ENCODE assay signal across 7 mouse cellular contexts in the genomic region with DNA sequence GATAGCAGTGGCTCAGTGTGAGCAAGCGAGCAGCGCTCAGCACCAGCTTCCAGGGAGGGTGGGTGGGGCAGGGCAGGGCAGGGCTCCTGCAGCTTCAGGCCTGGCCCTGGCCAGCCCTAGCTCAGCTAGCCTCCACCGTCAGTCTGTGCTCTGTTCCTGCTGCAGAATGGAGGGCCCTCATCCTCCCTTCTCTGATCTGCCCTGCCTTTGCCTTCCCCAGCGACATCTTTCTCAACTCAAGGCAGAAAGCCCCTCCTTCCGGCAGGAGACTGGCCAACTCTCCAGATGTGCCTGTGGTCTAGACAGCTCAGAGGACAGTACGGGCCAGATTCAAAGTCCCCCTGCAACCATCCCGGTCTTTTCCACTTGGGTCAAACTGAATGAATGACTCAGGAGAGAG. TPM values are rescaled to one million over a fixed set of nuclear protein-coding genes. Genes with fewer than 3 reads are reported as not detected.
DNase-seq lines count a peak whose midpoint lies in the region; ATAC-seq and TF ChIP-seq lines count a peak whose summit lies in the region.

No protein-coding gene starts in this region.

- 45% methylated on average over 7 of the region's 7 CpGs for WGBS in hindbrain, postnatal 0 days
- 43% methylated on average over 7 of the region's 7 CpGs for WGBS in hindbrain, embryonic 11.5 days

- peak overlapping the region; percentile 33; the same call in 1 of the 2 replicates for H3K4me2 ChIP-seq in hindbrain, postnatal 0 days (ENCODE audit: low read depth, low read length)
- no peak overlapping the region for H3K4me2 ChIP-seq in hindbrain, embryonic 11.5 days (replicated peaks; ENCODE audit: low read depth, low read length)

- no peaks in the 10 kb centered on the region for H3K9me3 ChIP-seq in hindbrain, postnatal 0 days (ENCODE audit: low read length)
- no peaks in the 10 kb centered on the region for H3K9me3 ChIP-seq in hindbrain, embryonic 11.5 days (ENCODE audit: control insufficient read depth, low read length)

- no peak overlapping the region for H3K4me3 ChIP-seq in hindbrain, postnatal 0 days (ENCODE audit: low read length)
- H3K4me3 ChIP-seq in hindbrain, embryonic 11.5 days (ENCODE audit: low read depth, low read length), result no peak overlapping the region

- no peak for TF ChIP-seq CTCF in hindbrain, postnatal 0 days (IDR thresholded peaks at IDR 0.05; ENCODE audit: low read depth)

- no peaks in the 10 kb centered on the region for H3K36me3 ChIP-seq in hindbrain, postnatal 0 days (ENCODE audit: insufficient read depth, low read length)
- no peaks in the 10 kb centered on the region for H3K36me3 ChIP-seq in hindbrain, embryonic 11.5 days (ENCODE audit: control insufficient read depth, insufficient read depth, low read length)

- no peak for ATAC-seq in hindbrain, postnatal 0 days
- ATAC-seq in hindbrain, embryonic 11.5 days (ENCODE audit: low FRiP score), result no peak

- H3K27ac ChIP-seq in hindbrain, postnatal 0 days, result peak overlapping the region; percentile 33; the same call in 1 of the 2 replicates
- H3K27ac ChIP-seq in hindbrain, embryonic 11.5 days (ENCODE audit: low read depth, low read length), result no peak overlapping the region

- no peaks in the 10 kb centered on the region for H3K27me3 ChIP-seq in hindbrain, postnatal 0 days (ENCODE audit: insufficient read depth, low read length)
- no peaks in the 10 kb centered on the region for H3K27me3 ChIP-seq in hindbrain, embryonic 11.5 days (ENCODE audit: control insufficient read depth, insufficient read depth, low read length)

- H3K9ac ChIP-seq in hindbrain, postnatal 0 days (replicated peaks; ENCODE audit: low read length), result no peak overlapping the region
- no peak overlapping the region for H3K9ac ChIP-seq in hindbrain, embryonic 11.5 days (ENCODE audit: low read depth, low read length)

- DNase-seq in hindbrain, postnatal 0 days (ENCODE audit: low spot score), result no peak
- DNase-seq in hindbrain, embryonic 11.5 days (ENCODE audit: low spot score), result no peak
- peak; percentile 36 for DNase-seq in gastrocnemius, adult 18-20 months (ENCODE audit: low spot score)
- DNase-seq in heart, postnatal 25 days (ENCODE audit: low spot score), result peak; percentile 44
- DNase-seq in lung, postnatal 4 days, result peak; percentile 50 to 71
- DNase-seq in thymus, postnatal 36 days, result no peak
- no peak for DNase-seq in layer of hippocampus, adult 18-20 months (ENCODE audit: low spot score in 2 of 2)

- H3K4me1 ChIP-seq in hindbrain, postnatal 0 days (ENCODE audit: insufficient read depth, low read length), result peaks cover 50% of the 10 kb centered on the region
- H3K4me1 ChIP-seq in hindbrain, embryonic 11.5 days (replicated peaks; ENCODE audit: control insufficient read depth, insufficient read depth, low read length), result peaks cover 4% of the 10 kb centered on the region; the same call in 1 of the 2 replicates

- intact Hi-C loops in heart, postnatal 25 days (cut with DNase I), result no loop called here

RNA-seq across cellular contexts. Expression of gene Prkag2, which starts 42.0 kb away (rescaled TPM):
- 31.4 and 38.3 TPM in 2 replicates for total RNA-seq in hindbrain, postnatal 0 days (2014; rRNA removed)
- 85.5 and 86.4 TPM in 2 replicates for polyA plus RNA-seq in hindbrain, postnatal 0 days (2015; fragmentation: Nextera tagmentation; extraction: Ambion mirVana)
- polyA plus RNA-seq in hindbrain, embryonic 11.5 days (2014; fragmentation: Nextera tagmentation; extraction: Ambion mirVana), result 56.7 and 57.3 TPM in 2 replicates
- total RNA-seq in gastrocnemius, adult 18-20 months (2021), result 1 to 10 TPM; 6.7 to 9.9 TPM
- total RNA-seq in heart, postnatal 25 days (2021), result 10 to 100 TPM; 29.7 to 36.6 TPM
- total RNA-seq in layer of hippocampus, adult 18-20 months (2021), result 100 to 1,000 TPM; 167 to 174 TPM

Comparison
In these comparisons a context has a peak if more than half of its experiments do, and no peak if none do; other contexts are left out.
1. DNase-seq: peak in gastrocnemius, adult 18-20 months (single experiment), heart, postnatal 25 days (single experiment) and lung, postnatal 4 days (2 of 2); none in hindbrain, postnatal 0 days (single experiment), hindbrain, embryonic 11.5 days (single experiment), thymus, postnatal 36 days (0 of 2) and layer of hippocampus, adult 18-20 months (0 of 2).